Mouse (Mus musculus) C2C12 (cell line): ENCODE measurements at regions not wholly inside any gene's neighbourhood (a gene's known extent, or its start where the extent isn't known, plus 50 kb on each side); places are given as distances from the start of the nearest gene placed in this dataset.

Experiments used
- H3K27me3 ChIP-seq: one replicate; pipeline ENCODE4 v1.6.1; 2011; ENCODE audit not compliant: control insufficient read depth, insufficient read depth, insufficient read length
- H3K36me3 ChIP-seq: one replicate; pipeline ENCODE4 v1.6.1; 2011; ENCODE audit not compliant: control insufficient read depth, insufficient read depth
- H3K4me3 ChIP-seq: one replicate; pipeline ENCODE4 v1.5.1; 2011; ENCODE audit warnings: mild to moderate bottlenecking, control low read depth; ENCODE audit not compliant: poor library complexity, insufficient read depth, severe bottlenecking
- H3K79me2 ChIP-seq: one replicate; pipeline ENCODE4 v1.6.1; 2011; ENCODE audit not compliant: control insufficient read depth, insufficient read depth
- H3K79me3 ChIP-seq: one replicate; pipeline ENCODE4 v1.6.1; 2011; ENCODE audit warnings: low read depth, control low read depth
- H3ac ChIP-seq: one replicate; pipeline ENCODE3; 2011; ENCODE audit warnings: low read depth; ENCODE audit not compliant: control insufficient read depth, insufficient read length
- CEBPB ChIP-seq: IDR thresholded peaks from one replicate; pipeline ENCODE4 v1.6.1; 2011; ENCODE audit warnings: low read depth, mild to moderate bottlenecking, control low read depth, moderate library complexity
- CTCF ChIP-seq: IDR thresholded peaks from one replicate; pipeline ENCODE4 v1.5.1; 2011; ENCODE audit not compliant: control insufficient read depth, insufficient read depth, insufficient read length
- FOSL1 ChIP-seq: IDR thresholded peaks from one replicate; pipeline ENCODE4 v1.8.0; 2011; ENCODE audit warnings: mild to moderate bottlenecking, low read length; ENCODE audit not compliant: poor library complexity, insufficient read depth, severe bottlenecking
- MAX ChIP-seq: IDR thresholded peaks from one replicate; pipeline ENCODE4 v1.6.1; 2011; ENCODE audit warnings: mild to moderate bottlenecking, control low read depth
- MYOD1 ChIP-seq: IDR thresholded peaks from one replicate; pipeline ENCODE4 v1.6.1; 2011; ENCODE audit warnings: low read depth; ENCODE audit not compliant: control insufficient read depth, insufficient read length
- MYOG ChIP-seq: IDR thresholded peaks from one replicate; pipeline ENCODE4 v1.6.1; 2011; ENCODE audit not compliant: control insufficient read depth, insufficient read length; ENCODE audit errors: extremely low read depth
- USF1 ChIP-seq: IDR thresholded peaks from one replicate; pipeline ENCODE4 v1.6.1; 2011; ENCODE audit warnings: low read depth, mild to moderate bottlenecking, control low read depth, moderate library complexity

GRCm38 (mm10) chr13:119310013-119310412 lies 118.4 kb upstream of the Paip1 start:
- Histone ChIP-seq H3K79me2 (no peaks in the 10 kb centered on the region), H3K36me3 (no peaks in the 10 kb centered on the region), H3K27me3 (no peaks in the 10 kb centered on the region), H3ac (no peak overlapping the region), H3K4me3 (no peak overlapping the region), H3K79me3 (no peaks in the 10 kb centered on the region)
- no peak for TF ChIP-seq USF1
- no peak for TF ChIP-seq CTCF
- TF ChIP-seq MYOG: no peak
- no peak for TF ChIP-seq MAX
- TF ChIP-seq FOSL1: no peak
- TF ChIP-seq MYOD1: no peak
- TF ChIP-seq CEBPB: no peak

DNA sequence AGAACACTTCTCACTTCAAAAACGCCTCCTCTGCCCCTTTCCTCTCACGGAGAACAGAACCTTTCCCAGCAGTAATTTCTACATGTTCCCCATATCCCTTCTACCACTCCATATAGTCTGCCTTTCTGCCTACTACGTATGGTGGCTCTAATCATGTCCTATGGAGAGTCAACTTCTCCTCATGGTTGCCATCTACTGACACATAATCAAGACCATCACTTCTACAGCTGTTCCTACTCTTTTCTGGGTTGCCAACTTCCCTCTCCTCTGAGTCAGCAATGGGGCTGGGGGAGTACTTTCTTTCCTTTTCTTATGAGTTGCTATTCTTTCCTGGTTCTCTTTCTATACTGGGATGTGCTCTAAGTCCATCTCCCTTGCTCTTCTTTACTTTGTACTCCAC lies 114.0 kb upstream of the Paip1 start:
- Histone ChIP-seq H3K79me2 (no peaks in the 10 kb centered on the region), H3K4me3 (no peak overlapping the region), H3K79me3 (no peaks in the 10 kb centered on the region), H3ac (no peak overlapping the region), H3K36me3 (no peaks in the 10 kb centered on the region), H3K27me3 (no peaks in the 10 kb centered on the region)
- no peak for TF ChIP-seq USF1
- TF ChIP-seq MYOG: no peak
- TF ChIP-seq CEBPB: no peak
- TF ChIP-seq CTCF: no peak
- TF ChIP-seq FOSL1: no peak
- TF ChIP-seq MYOD1: no peak
- no peak for TF ChIP-seq MAX

- no peaks in the 10 kb centered on the region for H3K36me3 ChIP-seq
- H3K27me3 ChIP-seq: no peaks in the 10 kb centered on the region
- H3K79me2 ChIP-seq: no peaks in the 10 kb centered on the region
- H3K4me3 ChIP-seq: no peak overlapping the region
- H3K79me3 ChIP-seq: no peaks in the 10 kb centered on the region
- no peak overlapping the region for H3ac ChIP-seq
- TF ChIP-seq FOSL1 (no peak), CEBPB (no peak), MYOD1 (no peak), MYOG (no peak), MAX (no peak), CTCF (no peak), USF1 (no peak)
These were observed 110.0 kb upstream of the Paip1 start for GRCm38 (mm10) chr13:119318358-119318757.

DNA sequence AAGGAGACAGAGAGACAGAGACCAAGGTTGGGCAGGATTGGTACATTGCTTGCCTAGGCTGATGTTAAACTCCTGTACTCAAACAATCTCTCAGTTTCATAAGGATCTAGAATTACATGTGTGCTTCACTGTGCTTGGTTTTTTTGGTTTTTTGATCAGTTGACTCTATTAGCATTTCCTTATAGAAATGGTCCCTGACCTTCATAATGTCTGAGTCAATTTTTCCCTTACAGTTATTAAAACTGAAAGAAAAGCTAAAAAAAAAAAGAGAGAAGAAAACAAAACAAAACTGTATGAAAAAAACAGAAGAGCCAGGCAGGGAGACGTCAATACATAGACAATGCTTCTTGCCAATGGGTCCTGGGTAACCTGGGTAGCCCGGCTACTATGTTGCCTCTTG lies 102.9 kb upstream of the Paip1 start:
- no peaks in the 10 kb centered on the region for H3K36me3 ChIP-seq
- no peaks in the 10 kb centered on the region for H3K79me2 ChIP-seq
- no peaks in the 10 kb centered on the region for H3K27me3 ChIP-seq
- H3ac ChIP-seq: no peak overlapping the region
- TF ChIP-seq MYOG: no peak
- no peak for TF ChIP-seq CEBPB
- no peak for TF ChIP-seq CTCF
- no peak for TF ChIP-seq MYOD1
- TF ChIP-seq FOSL1: no peak
- no peak for TF ChIP-seq USF1
- TF ChIP-seq MAX: no peak
- no peak overlapping the region for H3K4me3 ChIP-seq
- H3K79me3 ChIP-seq: no peaks in the 10 kb centered on the region

DNA sequence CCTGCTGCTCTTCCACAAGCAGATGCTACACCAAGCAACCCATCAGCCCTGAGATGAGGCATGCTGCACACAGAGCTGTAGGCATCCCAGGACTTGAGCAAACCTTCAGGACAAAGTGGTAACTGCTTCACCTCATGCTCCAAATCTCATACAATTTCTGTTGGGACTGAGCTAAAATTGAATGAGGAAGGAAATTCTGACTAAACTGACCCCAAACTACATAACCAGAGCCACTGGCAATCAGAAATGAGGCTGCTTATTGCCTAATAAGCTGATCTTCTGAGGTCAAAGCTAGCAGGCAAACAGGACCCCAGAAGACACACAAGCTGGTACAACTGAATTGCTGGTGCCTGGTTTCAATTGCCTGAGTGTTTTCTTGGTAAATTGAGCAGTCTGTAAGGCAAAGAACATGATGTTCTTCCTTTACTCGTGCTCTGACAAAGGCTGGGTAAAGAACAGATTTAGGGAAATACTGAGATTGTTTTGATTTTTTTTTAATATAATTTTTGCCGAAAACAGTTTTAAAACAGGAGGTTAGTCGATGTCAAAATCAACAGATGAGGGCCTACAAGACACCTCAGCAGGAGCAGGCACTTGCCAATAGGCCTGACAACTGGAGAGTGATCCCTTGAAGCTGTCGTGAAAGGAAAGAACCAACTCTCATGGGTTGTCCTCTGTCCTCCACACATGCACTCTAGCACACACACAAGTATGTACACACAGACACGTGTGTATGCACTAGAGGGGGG lies 101.3 kb upstream of the Paip1 start:
- Histone ChIP-seq H3K79me3 (no peaks in the 10 kb centered on the region), H3K36me3 (no peaks in the 10 kb centered on the region), H3K4me3 (no peak overlapping the region), H3K27me3 (no peaks in the 10 kb centered on the region), H3ac (no peak overlapping the region), H3K79me2 (no peaks in the 10 kb centered on the region)
- TF ChIP-seq CTCF (no peak), CEBPB (no peak), USF1 (no peak), MYOD1 (no peak), MYOG (no peak), MAX (no peak), FOSL1 (no peak)

DNA sequence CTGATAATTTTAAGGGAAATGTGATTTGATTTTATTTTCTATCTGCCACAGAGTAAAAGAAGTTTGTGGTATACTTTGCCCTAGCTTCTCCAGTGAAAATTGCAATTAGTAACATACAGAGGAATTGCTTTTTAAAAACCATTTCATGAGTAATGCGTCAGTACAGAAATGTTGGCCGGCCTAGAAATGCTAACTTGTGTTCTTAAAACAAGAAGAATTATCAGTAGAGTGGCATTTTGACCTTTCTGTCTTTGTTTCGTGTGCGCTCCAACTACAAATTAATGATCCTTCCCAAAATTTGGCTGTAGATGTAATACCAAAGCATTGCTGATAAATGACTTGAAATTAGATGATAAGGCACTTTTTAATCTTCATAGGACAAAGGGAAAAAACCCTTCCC lies 99.7 kb upstream of the Paip1 start:
- Histone ChIP-seq H3K79me3 (no peaks in the 10 kb centered on the region), H3ac (no peak overlapping the region), H3K27me3 (no peaks in the 10 kb centered on the region), H3K4me3 (no peak overlapping the region), H3K79me2 (no peaks in the 10 kb centered on the region), H3K36me3 (no peaks in the 10 kb centered on the region)
- TF ChIP-seq USF1: no peak
- no peak for TF ChIP-seq MYOG
- TF ChIP-seq CEBPB: no peak
- TF ChIP-seq MYOD1: no peak
- TF ChIP-seq CTCF: no peak
- TF ChIP-seq FOSL1: no peak
